Mouse (Mus musculus) midbrain, postnatal 0 days (tissue): Measurements from ENCODE around the gene Alk. TPM values are rescaled to one million over a fixed set of nuclear protein-coding genes. Genes with fewer than 3 reads are reported as not detected.
A peak's percentile ranks its signal among the peaks of the same experiment; 100 is the strongest.

Experiments
- ATAC-seq: fragments of 200-750 bp; cut with Nextera tagmentation; 2 replicates; pipeline ENCODE4 v1.8.0; 2017; ENCODE audit warnings: moderate number of reproducible peaks, mild to moderate bottlenecking, moderate TSS enrichment, moderate library complexity; ENCODE audit not compliant: low FRiP score
- DNase-seq: peaks from one replicate; pipeline ENCODE4 v3.0.0-alpha.2; 2015; ENCODE audit warnings: low spot score
- H3K27ac ChIP-seq: fragments of 300-500 bp; sonication (generic); 2 replicates; pipeline ENCODE4 v1.5.1; 2014; ENCODE audit warnings: low read depth, mild to moderate bottlenecking, low read length, mixed read lengths
- H3K27me3 ChIP-seq: fragments of 300-500 bp; sonication (generic); 2 replicates; pipeline ENCODE4 v1.6.1; 2014; ENCODE audit warnings: low read length, control low read depth, mixed read lengths; ENCODE audit not compliant: insufficient read depth
- H3K36me3 ChIP-seq: fragments of 300-500 bp; sonication (generic); 2 replicates; pipeline ENCODE4 v1.6.1; 2014; ENCODE audit warnings: low read length, control low read depth, mixed read lengths; ENCODE audit not compliant: insufficient read depth
- H3K4me1 ChIP-seq: fragments of 300-500 bp; sonication (generic); 2 replicates; pipeline ENCODE4 v1.6.1; 2014; ENCODE audit warnings: mild to moderate bottlenecking, control low read depth, antibody characterized with exemption, low read length, mixed read lengths; ENCODE audit not compliant: insufficient read depth
- H3K4me2 ChIP-seq: fragments of 300-500 bp; sonication (generic); 2 replicates; pipeline ENCODE4 v1.6.1; 2014; ENCODE audit warnings: low read depth, mild to moderate bottlenecking, low read length, mixed read lengths; ENCODE audit not compliant: poor library complexity, severe bottlenecking
- H3K4me3 ChIP-seq: fragments of 300-500 bp; sonication (generic); 2 replicates; pipeline ENCODE4 v1.5.1; 2014; ENCODE audit warnings: low read depth, mild to moderate bottlenecking, low read length, moderate library complexity
- H3K9ac ChIP-seq: fragments of 300-500 bp; sonication (generic); replicated peaks from 2 replicates; pipeline ENCODE4 v1.6.1; 2014; ENCODE audit warnings: mild to moderate bottlenecking, low read length, moderate library complexity, mixed read lengths; ENCODE audit not compliant: poor library complexity, severe bottlenecking
- H3K9me3 ChIP-seq: fragments of 300-500 bp; sonication (generic); 2 replicates; pipeline ENCODE4 v1.6.1; 2016; ENCODE audit warnings: low read length, control low read depth
- CTCF ChIP-seq: IDR thresholded peaks from 2 replicates; pipeline ENCODE4 v1.5.1; 2016; ENCODE audit warnings: antibody characterized with exemption, mild to moderate bottlenecking
- WGBS: fragments of 180-500 bp; shearing (Covaris S2); extraction: QIAGEN DNeasy Blood & Tissue Kit; methylation state at CpG from one replicate; pipeline ENCODE4 v1.1.7; 2014; 5-methylcytosine and 5-hydroxymethylcytosine counted together
- polyA plus RNA-seq: library from polyadenylated mRNA; unstranded; fragments of >200 nt; fragmentation: Nextera tagmentation; extraction: Ambion mirVana; gene quantifications from 2 replicates; pipeline ENCODE4 v1.2.1, GENCODE M21; 2015
- total RNA-seq: library from RNA; depleted of rRNA; stranded (reverse); fragments of >200 nt; gene quantifications from 2 replicates; pipeline ENCODE4 v1.2.3, GENCODE M21; 2014

Gene Alk
- total and polyA plus RNA-seq, 2 experiments from 2014 or later: 5.2 to 17.6 TPM

DNA sequence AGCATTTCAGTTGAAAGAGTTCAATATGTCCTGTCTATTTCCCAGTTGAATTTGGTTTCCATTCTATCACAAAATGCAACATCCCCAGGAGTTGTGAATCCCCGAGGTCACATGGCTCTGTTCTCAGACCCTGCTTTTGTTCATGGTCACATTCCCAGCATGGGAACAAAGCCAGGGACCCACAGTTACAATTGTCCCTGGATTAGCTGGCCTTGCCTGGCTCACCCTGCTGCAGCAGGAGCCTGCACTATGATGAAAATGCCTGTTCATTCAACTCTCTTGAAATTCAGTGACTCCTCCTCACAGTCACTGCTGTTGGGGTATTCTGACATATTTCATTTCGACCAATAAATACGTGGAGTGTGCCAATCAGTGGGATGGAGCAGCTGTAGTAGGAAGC lies 318.5 kb downstream of the Alk start:
- Histone ChIP-seq H3K36me3 (no peaks in the 10 kb centered on the region), H3K9ac (no peak overlapping the region), H3K4me1 (no peaks in the 10 kb centered on the region), H3K4me2 (no peak overlapping the region), H3K4me3 (no peak overlapping the region), H3K9me3 (no peaks in the 10 kb centered on the region), H3K27ac (no peak overlapping the region), H3K27me3 (no peaks in the 10 kb centered on the region)
- 12% methylated on average over 3 of the region's 3 CpGs for WGBS
- no peak for DNase-seq
- TF ChIP-seq CTCF: no peak
- ATAC-seq: no peak

DNA sequence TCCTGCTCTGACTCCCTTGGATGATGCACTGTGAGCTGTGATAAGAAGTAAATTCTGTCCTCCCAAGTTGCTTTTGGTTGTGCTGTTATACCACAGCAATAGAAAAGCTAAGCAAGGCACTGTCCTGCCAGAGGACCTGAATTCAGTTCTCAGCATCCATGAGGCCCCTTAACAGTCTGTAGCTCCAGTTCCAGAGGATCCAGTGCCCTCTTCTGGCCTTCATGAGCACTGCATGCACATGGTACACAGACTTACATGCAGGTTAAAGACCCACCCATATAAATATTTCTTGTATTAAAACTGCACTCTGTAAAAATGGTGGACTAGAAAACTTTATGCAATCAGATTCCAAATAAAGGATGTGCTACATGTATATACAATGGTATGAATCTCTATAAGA lies 326.1 kb downstream of the Alk start:
- TF ChIP-seq CTCF: peak; percentile 31
- no peaks in the 10 kb centered on the region for H3K36me3 ChIP-seq
- H3K4me2 ChIP-seq: no peak overlapping the region
- H3K9me3 ChIP-seq: no peaks in the 10 kb centered on the region
- H3K4me3 ChIP-seq: no peak overlapping the region
- no peak overlapping the region for H3K9ac ChIP-seq
- no peaks in the 10 kb centered on the region for H3K4me1 ChIP-seq
- no peak overlapping the region for H3K27ac ChIP-seq
- no peaks in the 10 kb centered on the region for H3K27me3 ChIP-seq
- DNase-seq (no peak), ATAC-seq (no peak)

DNA sequence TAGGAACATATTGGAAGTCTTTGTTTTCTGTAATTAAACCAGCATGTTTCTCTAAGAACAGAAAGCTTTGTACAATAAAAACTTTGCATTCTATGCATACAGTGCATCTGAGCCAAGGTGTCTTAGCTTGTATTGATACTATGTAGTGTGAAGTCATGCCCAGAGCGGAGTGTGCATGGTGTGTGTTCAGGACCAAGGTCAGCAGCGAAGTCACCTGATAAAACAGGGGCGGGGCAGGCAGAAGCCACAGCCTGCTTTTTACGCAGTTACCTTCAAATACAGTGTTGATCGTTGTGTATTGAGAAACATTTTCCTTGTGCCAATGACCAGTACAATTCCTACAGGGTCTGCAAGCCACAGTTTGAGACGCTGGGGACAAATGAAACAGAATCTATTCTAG lies 327.6 kb downstream of the Alk start:
- Histone ChIP-seq H3K4me1 (no peaks in the 10 kb centered on the region), H3K9me3 (no peaks in the 10 kb centered on the region), H3K4me3 (no peak overlapping the region), H3K36me3 (no peaks in the 10 kb centered on the region), H3K27me3 (no peaks in the 10 kb centered on the region), H3K9ac (no peak overlapping the region), H3K4me2 (no peak overlapping the region), H3K27ac (no peak overlapping the region)
- no peak for DNase-seq
- WGBS: 80% methylated on average over 6 of the region's 6 CpGs
- no peak for ATAC-seq
- no peak for TF ChIP-seq CTCF

DNA sequence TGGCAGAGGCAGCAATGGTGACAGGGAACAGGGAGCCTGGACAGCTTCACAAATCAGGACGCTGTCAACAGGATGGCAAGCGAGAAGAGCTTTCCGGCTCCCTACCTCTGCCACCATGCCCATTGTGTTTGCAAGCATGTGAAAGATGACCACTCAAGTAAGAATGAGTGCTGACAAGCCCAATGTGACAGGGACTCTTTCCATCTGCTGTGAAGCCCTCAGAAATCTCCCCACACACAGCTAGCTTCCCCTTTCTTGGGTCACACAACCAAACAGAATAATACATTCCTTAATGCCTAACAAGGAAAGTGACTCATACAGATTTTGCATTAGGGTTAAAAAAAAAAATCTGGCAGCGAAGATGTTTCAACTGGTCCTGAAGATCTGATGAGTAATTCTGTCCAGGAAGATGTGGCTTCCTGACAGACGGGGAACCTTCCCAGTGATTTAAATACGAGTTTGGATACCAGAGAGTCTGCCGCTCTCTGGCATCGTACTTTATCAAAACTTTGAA lies 329.0 kb downstream of the Alk start:
- ATAC-seq (no peak), DNase-seq (no peak)
- no peak overlapping the region for H3K9ac ChIP-seq
- TF ChIP-seq CTCF: no peak
- no peaks in the 10 kb centered on the region for H3K9me3 ChIP-seq
- H3K4me3 ChIP-seq: no peak overlapping the region
- no peaks in the 10 kb centered on the region for H3K27me3 ChIP-seq
- WGBS: 84% methylated on average over 8 of the region's 8 CpGs
- H3K27ac ChIP-seq: no peak overlapping the region
- no peak overlapping the region for H3K4me2 ChIP-seq
- H3K36me3 ChIP-seq: no peaks in the 10 kb centered on the region
- H3K4me1 ChIP-seq: no peaks in the 10 kb centered on the region

DNA sequence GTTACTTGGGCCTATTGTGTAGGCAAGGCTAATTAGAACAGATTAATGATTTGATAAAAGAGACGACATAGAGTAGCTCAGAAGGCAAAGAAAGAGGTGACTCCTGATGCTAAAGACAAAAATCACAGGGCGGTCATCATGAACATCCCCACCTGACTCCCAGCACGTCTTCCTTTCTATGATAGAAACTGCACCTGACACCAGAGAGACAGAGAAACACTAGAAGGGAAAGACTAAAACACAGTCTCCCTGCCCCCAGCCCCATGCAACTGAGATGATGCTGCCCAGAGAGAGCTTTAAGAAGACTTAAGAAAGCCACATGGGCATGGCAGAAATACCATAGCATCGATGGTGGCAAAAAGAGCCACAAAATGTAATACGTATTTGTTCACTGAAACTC lies 330.2 kb downstream of the Alk start:
- TF ChIP-seq CTCF: no peak
- Histone ChIP-seq H3K4me3 (no peak overlapping the region), H3K27ac (no peak overlapping the region), H3K9ac (no peak overlapping the region), H3K4me2 (no peak overlapping the region), H3K36me3 (no peaks in the 10 kb centered on the region), H3K9me3 (no peaks in the 10 kb centered on the region), H3K4me1 (no peaks in the 10 kb centered on the region), H3K27me3 (no peaks in the 10 kb centered on the region)
- no peak for DNase-seq
- ATAC-seq: no peak
- WGBS: 91% methylated on average over 5 of the region's 5 CpGs

DNA sequence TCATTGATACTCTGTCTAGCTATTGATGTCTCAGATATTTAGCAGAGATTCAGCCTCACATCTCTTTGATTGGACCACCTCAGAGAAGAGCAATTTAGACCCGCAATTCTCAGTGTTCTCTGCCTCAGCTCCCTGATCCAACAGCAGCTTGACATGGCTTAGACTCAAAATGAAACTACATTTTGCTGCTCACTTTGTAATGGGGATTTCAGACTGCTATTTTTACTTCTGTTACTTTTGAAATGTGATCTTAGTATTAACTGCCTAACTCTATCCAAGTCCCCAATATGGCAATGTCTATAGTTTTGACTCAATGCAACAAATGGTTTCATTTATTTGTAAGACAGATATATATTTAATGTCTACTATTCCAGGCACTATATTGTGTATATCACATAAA lies 332.8 kb downstream of the Alk start:
- DNase-seq (no peak), ATAC-seq (no peak)
- H3K36me3 ChIP-seq: no peaks in the 10 kb centered on the region
- H3K4me3 ChIP-seq: no peak overlapping the region
- H3K4me1 ChIP-seq: no peaks in the 10 kb centered on the region
- 79% methylated on average over 1 of the region's 1 CpGs for WGBS
- no peak for TF ChIP-seq CTCF
- no peak overlapping the region for H3K4me2 ChIP-seq
- no peak overlapping the region for H3K27ac ChIP-seq
- no peaks in the 10 kb centered on the region for H3K27me3 ChIP-seq
- no peak overlapping the region for H3K9ac ChIP-seq
- H3K9me3 ChIP-seq: no peaks in the 10 kb centered on the region
